Mouse (Mus musculus): Measurements from ENCODE around the gene Paxbp1.
A peak's percentile ranks its signal among the peaks of the same experiment; 100 is the strongest.
"Not testable (repeated sequence)": the region's sequence is repeated elsewhere in the genome, so short reads cannot be mapped to it uniquely, and the experiment has no call there.

Paxbp1 gene

GRCm38 (mm10) chr16:91044270-91045182 is at the start of gene Paxbp1:
TSS of gene Paxbp1 (minus strand) at chr16:91044543.
- peak; percentile 98 for DNase-seq (ENCODE audit: low read depth, low spot score)

- DNase-seq (ENCODE audit: low read depth, low spot score), result no peak
These were observed 42.4 kb upstream of the Paxbp1 start for GRCm38 (mm10) chr16:91086642-91087306.

GRCm38 (mm10) chr16:91085239-91085825 is 41.0 kb upstream of the Paxbp1 start:
- DNase-seq (ENCODE audit: low read depth, low spot score), result no peak

GRCm38 (mm10) chr16:91084307-91085238 is 40.2 kb upstream of the Paxbp1 start:
- no peak for DNase-seq (ENCODE audit: low read depth, low spot score)

- DNase-seq (ENCODE audit: low read depth, low spot score), result no peak
These were observed 38.8 kb upstream of the Paxbp1 start for GRCm38 (mm10) chr16:91083002-91083646.

GRCm38 (mm10) chr16:91081508-91081907 is 37.2 kb upstream of the Paxbp1 start:
- DNase-seq (ENCODE audit: low read depth, low spot score), result peak; percentile 53

GRCm38 (mm10) chr16:91076180-91076579 is 31.8 kb upstream of the Paxbp1 start:
- no peak for DNase-seq (ENCODE audit: low read depth, low spot score)

- not testable (repeated sequence) for DNase-seq (ENCODE audit: low read depth, low spot score)
These were observed 31.1 kb upstream of the Paxbp1 start for GRCm38 (mm10) chr16:91075423-91075822.

GRCm38 (mm10) chr16:91073163-91073892 is 29.0 kb upstream of the Paxbp1 start:
- peak; percentile 82 for DNase-seq (ENCODE audit: low read depth, low spot score)

- no peak for DNase-seq (ENCODE audit: low read depth, low spot score)
These were observed 27.9 kb upstream of the Paxbp1 start for GRCm38 (mm10) chr16:91072256-91072655.

GRCm38 (mm10) chr16:91068969-91069368 is 24.6 kb upstream of the Paxbp1 start:
- DNase-seq (ENCODE audit: low read depth, low spot score), result no peak

- no peak for DNase-seq (ENCODE audit: low read depth, low spot score)
These were observed 22.8 kb upstream of the Paxbp1 start for GRCm38 (mm10) chr16:91067122-91067521.

- no peak for DNase-seq (ENCODE audit: low read depth, low spot score)
These were observed 20.4 kb upstream of the Paxbp1 start for GRCm38 (mm10) chr16:91064583-91065365.

- no peak for DNase-seq (ENCODE audit: low read depth, low spot score)
These were observed 19.4 kb upstream of the Paxbp1 start for GRCm38 (mm10) chr16:91063786-91064185.

GRCm38 (mm10) chr16:91061531-91062318 is 17.4 kb upstream of the Paxbp1 start:
- DNase-seq (ENCODE audit: low read depth, low spot score), result peak; percentile 20

- no peak for DNase-seq (ENCODE audit: low read depth, low spot score)
These were observed 13.4 kb upstream of the Paxbp1 start for GRCm38 (mm10) chr16:91057741-91058140.

GRCm38 (mm10) chr16:91057261-91057660 is 12.9 kb upstream of the Paxbp1 start:
- DNase-seq (ENCODE audit: low read depth, low spot score), result no peak

- no peak for DNase-seq (ENCODE audit: low read depth, low spot score)
These were observed 11.9 kb upstream of the Paxbp1 start for GRCm38 (mm10) chr16:91056043-91056821.

Data from skeletal muscle tissue, adult 2 months (tissue).